Mouse (Mus musculus): ENCODE measurements around the gene Ahnak2.

The Ahnak2 gene

DNA sequence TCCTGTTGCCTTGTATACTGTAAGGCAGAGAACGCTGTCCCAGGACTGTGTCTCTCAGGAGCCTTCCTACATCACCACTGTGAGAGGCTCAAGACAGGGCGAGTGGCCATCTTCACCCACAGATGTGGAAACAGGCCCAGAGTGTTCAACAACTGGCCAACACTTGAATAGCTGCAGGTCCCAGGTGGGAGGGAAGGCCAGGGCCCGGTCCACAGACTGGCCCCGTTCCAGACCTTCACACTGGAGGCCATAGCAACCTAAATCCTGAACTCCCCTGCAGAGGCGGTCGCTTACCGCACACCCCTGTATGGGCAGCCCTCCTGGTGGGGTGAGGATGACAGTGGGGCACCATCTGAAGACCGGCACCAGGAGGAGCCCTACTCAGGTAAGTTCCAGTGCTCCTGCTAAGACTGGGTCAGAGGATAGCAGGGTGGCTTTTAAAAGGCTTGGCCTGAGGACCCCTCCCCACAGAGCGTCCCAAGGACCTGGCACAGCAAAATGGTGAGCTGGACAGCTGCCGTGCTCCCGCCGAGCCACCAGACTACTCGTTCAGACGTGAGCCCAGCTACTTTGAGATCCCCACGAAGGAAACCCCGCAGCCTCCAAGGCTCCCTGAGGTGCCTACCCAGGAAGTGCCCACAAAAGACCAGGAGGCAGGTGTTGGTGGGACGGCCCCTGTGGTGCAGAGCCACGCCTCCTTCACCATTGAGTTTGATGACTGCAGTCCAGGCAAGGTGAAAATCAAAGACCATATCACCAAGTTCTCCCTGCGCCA lies 67.4 kb downstream of the Ahnak2 start:
- DNase-seq (ENCODE audit: low spot score in 2 of 2): no peak

DNA sequence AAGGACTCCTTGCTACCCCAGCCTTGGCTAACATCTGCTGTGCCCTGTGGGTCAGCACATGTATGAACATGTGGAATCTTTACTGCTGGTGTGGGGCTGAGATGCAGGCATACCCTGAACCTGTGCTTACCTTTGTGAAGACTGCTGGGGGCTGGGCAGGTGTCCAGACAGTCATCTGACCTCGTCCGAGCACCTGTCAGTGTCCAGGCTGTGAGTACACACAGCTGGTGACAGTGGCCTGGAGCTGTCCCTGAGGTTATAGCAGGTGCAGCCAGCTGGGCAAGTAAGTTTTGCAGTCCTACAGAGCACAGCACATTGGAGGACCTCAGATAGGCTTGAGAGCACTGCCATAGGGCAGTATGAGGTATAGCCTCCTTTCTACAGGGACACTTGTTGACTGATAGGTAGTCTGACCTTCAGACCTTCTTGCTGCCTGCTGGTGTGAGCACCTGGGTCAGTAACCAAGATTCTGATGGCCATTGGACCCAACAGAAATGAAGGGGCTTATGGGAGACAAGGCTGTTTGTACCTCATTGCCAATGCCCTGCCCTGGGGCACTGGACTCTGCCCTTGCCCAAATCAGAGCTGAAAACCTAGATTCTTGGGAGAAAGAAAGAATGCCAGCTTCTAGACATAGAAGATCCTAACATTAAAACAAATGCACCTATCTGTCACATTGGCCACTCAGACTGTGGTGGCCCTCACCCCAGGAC lies 68.2 kb downstream of the Ahnak2 start:
- no peak for DNase-seq (ENCODE audit: low spot score in 2 of 2)

DNA sequence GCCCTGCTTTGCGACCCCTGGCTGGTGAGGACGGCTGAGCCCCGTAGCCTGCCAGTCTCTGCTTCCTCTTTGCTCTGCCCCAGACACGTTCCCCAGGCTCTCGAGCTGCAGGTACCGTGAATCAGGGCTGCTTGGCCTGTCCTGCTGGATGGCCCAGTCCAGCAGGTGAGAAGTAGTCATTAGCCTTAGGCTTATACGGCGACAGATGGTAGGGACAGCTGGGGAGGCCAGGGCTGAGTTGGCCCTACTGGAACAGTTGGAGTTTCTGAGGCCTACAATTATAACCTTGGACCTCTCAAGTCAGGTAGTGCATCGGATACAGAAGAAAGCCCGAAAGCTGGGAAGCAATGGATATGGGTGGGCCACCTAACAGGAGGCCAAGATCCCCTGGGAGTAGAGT lies 69.9 kb downstream of the Ahnak2 start:
- DNase-seq (ENCODE audit: low spot score in 2 of 2): no peak

DNA sequence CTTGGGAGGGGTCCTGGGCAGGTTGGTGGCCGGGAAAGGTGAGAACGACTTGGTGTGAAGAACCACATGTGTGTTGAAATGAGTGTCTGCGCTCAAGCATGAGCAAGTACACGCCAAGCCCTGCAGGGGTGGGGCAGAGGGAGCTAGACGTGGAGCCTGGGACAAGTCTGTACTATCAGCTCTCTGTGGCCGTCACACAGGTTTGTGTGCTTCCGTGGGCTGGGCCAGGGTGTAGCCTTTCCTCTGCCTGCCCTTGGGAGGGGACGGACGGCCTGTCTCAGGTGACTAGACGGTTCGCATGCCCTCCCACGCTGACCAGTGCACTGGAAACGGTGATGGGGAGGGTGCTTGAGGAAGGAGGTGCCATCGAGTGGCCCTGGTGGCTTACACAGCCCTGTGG lies 71.6 kb downstream of the Ahnak2 start:
- no peak for DNase-seq (ENCODE audit: low spot score in 2 of 2)

DNA sequence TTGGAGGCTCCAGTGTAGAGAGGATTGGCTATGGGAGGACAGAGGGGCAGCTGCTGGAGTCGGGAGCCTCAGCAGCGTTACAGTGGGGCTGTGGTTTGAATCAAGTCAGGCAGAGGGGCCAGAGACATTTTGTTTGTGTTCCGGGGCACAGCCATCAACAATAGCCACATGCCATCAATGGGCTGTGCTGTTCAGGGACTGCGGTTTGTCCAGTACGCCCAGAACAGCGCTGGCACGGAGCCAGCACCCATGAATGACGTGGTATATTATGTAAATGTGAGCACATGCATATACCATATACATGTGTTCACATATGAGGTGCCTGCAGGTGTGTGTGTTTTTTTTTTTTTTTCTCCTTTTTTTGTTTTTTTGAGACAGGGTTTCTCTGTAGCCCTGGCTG lies 74.7 kb downstream of the Ahnak2 start:
- no peak for DNase-seq (ENCODE audit: low spot score in 2 of 2)

DNA sequence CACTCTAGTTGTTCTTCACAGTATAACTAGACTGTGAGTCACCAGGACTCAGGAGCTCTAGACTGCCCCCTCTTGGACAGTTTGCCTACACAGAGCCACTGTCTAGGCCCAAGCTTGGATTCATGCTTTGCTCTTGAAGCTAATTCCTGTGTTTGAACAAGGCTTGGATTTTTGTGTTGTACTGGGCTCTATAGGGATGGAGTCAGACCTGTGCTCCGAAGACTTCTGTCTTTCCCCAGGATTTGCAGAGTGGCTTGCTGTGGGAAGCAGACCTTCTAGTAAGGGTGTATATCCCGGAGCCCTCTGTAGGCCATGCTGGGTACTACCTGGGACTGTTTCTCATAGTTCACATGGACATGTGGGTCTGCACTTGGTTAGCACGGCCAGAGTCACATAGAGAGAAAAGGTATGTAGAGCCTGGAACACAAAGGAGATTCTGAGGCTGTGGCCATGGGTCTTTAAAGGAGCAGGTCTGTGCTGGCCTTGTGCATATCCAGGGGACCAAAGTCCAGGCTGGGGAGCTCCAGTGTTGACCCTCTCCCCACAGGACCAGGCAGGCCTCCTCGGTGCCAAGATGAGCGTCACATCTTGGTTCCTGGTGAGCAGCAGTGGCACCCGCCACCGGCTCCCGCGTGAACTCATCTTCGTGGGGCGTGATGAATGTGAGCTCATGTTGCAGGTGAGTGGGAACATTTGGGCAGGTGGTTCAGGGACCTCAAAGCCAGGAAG lies 78.2 kb downstream of the Ahnak2 start:
- DNase-seq (ENCODE audit: low spot score in 2 of 2): peak; percentile 45 to 69

DNA sequence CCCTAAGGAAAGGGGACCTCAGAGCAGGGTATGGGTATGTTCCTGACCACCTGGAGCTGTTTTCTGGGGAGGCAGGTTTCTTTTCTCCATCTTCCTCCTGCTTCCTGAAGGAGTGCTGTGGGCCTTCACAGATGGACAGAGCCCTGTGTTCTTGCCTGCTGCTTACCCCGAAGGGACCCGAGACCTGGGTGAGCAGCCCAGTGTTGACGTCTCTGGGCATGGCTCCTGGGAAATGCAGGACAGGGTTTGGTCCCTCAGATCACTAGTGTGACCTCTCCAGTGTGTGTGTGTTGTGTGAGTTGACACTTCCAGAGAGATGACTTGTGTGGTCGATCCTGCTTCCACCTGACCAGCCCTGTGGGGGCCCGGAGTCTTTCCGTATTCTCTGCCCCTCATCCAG lies 79.0 kb downstream of the Ahnak2 start:
- no peak for DNase-seq (ENCODE audit: low spot score in 2 of 2)

DNA sequence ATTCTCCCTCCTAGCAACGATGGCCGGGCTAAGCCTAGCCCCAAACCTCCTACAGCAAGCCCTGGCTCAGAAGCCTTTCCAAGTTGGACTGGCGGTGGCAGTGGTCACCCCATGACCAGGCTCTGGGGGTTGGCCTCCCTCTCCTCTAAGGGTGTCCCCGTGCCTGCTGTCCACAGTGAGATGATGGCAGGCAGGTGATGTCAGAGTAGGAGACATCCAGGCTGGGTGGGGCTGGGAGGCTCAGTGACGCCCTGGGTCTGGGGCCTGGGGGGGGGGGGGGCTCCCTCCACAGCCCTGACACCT lies 79.5 kb downstream of the Ahnak2 start:
- DNase-seq (ENCODE audit: low spot score in 2 of 2): no peak

DNA sequence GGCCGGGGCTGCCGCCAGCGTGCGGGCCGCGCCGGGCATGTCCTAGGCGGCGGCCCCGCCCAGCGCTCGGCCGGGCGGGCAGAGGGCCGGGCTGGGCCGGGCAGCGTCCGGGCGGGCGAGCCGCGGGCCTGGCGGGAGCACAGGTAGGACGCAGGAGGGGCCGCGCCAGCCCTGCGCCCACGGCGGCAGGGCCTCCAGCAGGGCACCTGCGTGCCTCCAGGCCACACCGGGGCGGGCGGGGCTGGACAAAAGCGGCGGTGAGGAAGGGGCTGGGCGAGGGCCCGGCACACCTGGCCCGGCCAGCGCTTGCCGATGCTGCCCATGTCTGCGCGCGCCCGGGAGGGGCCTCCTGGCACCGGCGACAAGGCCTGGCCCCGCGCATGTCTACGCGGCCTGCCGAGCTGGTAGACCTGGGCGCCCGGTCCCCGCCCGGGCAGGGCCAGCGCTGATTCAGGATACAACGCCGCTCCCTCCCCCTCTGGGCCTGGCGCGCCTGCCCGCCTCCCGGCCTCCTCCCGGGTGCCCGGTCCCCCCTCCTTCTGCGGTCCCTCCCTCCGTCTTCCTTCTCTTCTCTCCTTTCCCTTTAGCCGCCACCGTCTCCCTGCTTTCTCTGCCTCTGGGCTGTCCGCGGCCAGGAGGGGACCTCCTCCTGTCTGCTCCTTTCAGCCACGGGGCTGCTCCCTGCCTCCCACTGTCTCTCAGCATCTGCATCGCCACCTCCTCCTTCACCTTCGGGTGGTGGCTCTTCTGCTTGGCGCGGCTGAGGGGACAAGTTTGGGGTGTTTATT lies 80.0 kb downstream of the Ahnak2 start:
- DNase-seq (ENCODE audit: low spot score in 2 of 2): no peak

Measured in thymus, postnatal 10 days (tissue).